Mouse (Mus musculus) embryonic facial prominence, embryonic 12.5 days (tissue): ENCODE results near the gene Pde2a. TPM values are rescaled to one million over a fixed set of nuclear protein-coding genes. Genes with fewer than 3 reads are reported as not detected.

Experiments
- ATAC-seq: fragments of 200-750 bp; cut with Nextera tagmentation; 2 replicates; pipeline ENCODE4 v1.8.0; 2017; ENCODE audit not compliant: insufficient number of reproducible peaks, insufficient read depth, low FRiP score, low TSS enrichment
- H3K27ac ChIP-seq: fragments of 300-500 bp; sonication (generic); 2 replicates; pipeline ENCODE4 v1.5.1; 2016; ENCODE audit warnings: mild to moderate bottlenecking
- H3K27me3 ChIP-seq: fragments of 300-500 bp; sonication (generic); 2 replicates; pipeline ENCODE4 v1.6.1; 2016; ENCODE audit warnings: mild to moderate bottlenecking, moderate library complexity
- H3K36me3 ChIP-seq: fragments of 300-500 bp; sonication (generic); 2 replicates; pipeline ENCODE4 v1.6.1; 2016; ENCODE audit warnings: mild to moderate bottlenecking
- H3K4me1 ChIP-seq: fragments of 300-500 bp; sonication (generic); 2 replicates; pipeline ENCODE4 v1.6.1; 2016
- H3K4me2 ChIP-seq: fragments of 300-500 bp; sonication (generic); replicated peaks from 2 replicates; pipeline ENCODE4 v1.6.1; 2016; ENCODE audit warnings: mild to moderate bottlenecking, moderate library complexity
- H3K4me3 ChIP-seq: fragments of 300-500 bp; sonication (generic); 2 replicates; pipeline ENCODE4 v1.5.1; 2016; ENCODE audit warnings: mild to moderate bottlenecking
- H3K9ac ChIP-seq: fragments of 300-500 bp; sonication (generic); 2 replicates; pipeline ENCODE4 v1.6.1; 2016; ENCODE audit warnings: mild to moderate bottlenecking, moderate library complexity
- H3K9me3 ChIP-seq: fragments of 300-500 bp; sonication (generic); 2 replicates; pipeline ENCODE4 v1.6.1; 2016; ENCODE audit warnings: mild to moderate bottlenecking, moderate library complexity
- WGBS: fragments of 180-500 bp; shearing (Covaris S2); methylation state at CpG from one replicate; pipeline ENCODE4 v1.1.7; 2016; 5-methylcytosine and 5-hydroxymethylcytosine counted together
- polyA plus RNA-seq: library from polyadenylated mRNA; unstranded; fragments of >200 nt; fragmentation: Nextera tagmentation; extraction: Ambion mirVana; gene quantifications from 2 replicates; pipeline ENCODE4 v1.2.1, GENCODE M21; 2016

Pde2a gene
- polyA plus RNA-seq, 1 experiment from 2014 or later: 20.4 TPM

DNA sequence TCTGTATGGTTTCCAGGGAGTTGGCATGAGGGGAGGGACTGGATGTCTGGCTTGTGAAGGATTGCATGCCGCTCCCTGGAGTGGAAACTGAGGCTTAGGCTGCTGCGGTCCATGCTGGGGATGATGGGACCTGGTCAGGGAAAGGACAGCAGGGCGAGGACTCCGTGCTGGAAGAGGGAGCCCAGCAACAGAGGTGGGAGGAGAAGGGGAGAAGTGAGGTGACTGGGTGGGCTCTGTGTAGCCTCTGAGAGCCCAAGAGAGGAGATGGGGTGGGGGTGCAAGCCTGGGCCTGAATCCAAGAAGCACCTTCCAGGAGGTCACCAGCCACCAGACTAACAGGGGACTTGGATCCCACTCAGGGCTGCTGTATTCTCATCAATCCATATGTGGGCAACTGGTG is 34.8 kb downstream of the Pde2a start:
- H3K4me3 ChIP-seq: no peak overlapping the region
- peaks cover 40% of the 10 kb centered on the region for H3K27me3 ChIP-seq
- H3K9me3 ChIP-seq: no peaks in the 10 kb centered on the region
- 71% methylated on average over 4 of the region's 4 CpGs for WGBS
- H3K4me2 ChIP-seq: no peak overlapping the region
- H3K27ac ChIP-seq: no peak overlapping the region
- H3K9ac ChIP-seq: no peak overlapping the region
- peaks cover 3% of the 10 kb centered on the region; the same call in 1 of the 2 replicates for H3K4me1 ChIP-seq
- no peak for ATAC-seq
- no peaks in the 10 kb centered on the region for H3K36me3 ChIP-seq

DNA sequence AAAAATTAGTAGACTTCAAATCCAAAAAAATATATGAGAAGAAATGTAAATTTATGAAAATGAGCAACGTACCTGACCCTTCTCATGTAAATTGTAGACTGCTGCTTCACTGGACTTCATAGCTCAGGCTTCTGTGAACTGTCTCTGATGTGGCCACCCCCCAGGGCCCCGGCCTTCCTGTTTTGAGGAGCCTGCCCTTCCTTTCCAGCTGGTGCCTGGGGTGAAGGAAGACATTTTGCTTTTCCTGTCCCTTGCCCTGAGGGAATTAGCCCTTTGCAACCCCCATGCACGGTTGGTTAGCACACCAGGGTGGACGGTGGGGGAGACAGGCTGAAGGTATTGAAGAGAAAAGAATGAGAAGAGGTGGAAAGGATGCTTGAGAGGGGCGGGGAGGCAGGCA is 35.3 kb downstream of the Pde2a start:
- Histone ChIP-seq H3K9ac (no peak overlapping the region), H3K27ac (no peak overlapping the region), H3K27me3 (peaks cover 35% of the 10 kb centered on the region), H3K4me3 (no peak overlapping the region), H3K4me2 (no peak overlapping the region), H3K36me3 (no peaks in the 10 kb centered on the region), H3K4me1 (peaks cover 3% of the 10 kb centered on the region; the same call in 1 of the 2 replicates), H3K9me3 (no peaks in the 10 kb centered on the region)
- 29% methylated on average over 5 of the region's 5 CpGs for WGBS
- no peak for ATAC-seq

DNA sequence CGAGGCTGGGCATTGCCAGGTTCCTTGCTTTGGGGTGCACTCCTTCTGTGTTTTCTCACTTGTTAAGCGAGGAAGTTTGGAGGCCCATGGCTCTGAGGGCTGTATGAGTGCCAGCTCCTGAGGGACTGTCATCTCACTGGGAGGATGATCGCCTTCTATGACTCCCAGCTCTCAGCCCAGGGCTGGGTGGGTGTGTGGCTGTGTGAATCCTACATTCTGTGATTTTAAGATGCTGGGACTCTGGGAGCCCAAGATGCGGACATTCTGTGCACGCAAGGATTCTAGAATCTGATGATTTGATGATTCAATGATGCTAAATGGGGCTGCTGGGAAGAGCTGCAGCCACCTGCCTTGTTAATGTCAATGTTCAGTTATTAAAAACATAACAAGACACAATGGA is 35.8 kb downstream of the Pde2a start:
- Histone ChIP-seq H3K9ac (no peak overlapping the region), H3K4me1 (peaks cover 3% of the 10 kb centered on the region; the same call in 1 of the 2 replicates), H3K27ac (no peak overlapping the region), H3K36me3 (no peaks in the 10 kb centered on the region), H3K27me3 (peaks cover 30% of the 10 kb centered on the region), H3K9me3 (no peaks in the 10 kb centered on the region), H3K4me3 (no peak overlapping the region), H3K4me2 (no peak overlapping the region)
- ATAC-seq: no peak
- WGBS: 68% methylated on average over 5 of the region's 5 CpGs

DNA sequence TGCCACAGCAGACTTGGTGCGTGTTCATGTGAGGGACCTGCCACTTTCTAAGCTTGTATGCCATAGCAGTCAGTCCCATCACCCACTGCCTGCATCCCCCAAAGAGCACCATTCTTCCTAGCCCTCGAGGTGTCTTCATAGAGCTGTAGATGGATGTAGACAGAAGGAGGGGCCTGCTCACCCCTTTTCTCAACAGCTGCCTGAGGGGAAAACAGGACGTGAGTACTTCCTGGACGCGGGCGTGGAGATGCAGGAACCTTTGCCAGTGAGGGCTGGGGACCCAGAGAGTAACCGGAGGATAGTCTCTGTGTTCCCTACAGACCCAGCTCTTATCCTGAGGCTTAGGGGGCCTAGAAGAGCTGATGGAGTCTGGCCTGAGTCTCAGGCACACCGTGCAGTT is 36.3 kb downstream of the Pde2a start:
- Histone ChIP-seq H3K9ac (no peak overlapping the region), H3K4me2 (no peak overlapping the region), H3K9me3 (no peaks in the 10 kb centered on the region), H3K4me1 (peaks cover 3% of the 10 kb centered on the region; the same call in 1 of the 2 replicates), H3K4me3 (no peak overlapping the region), H3K36me3 (no peaks in the 10 kb centered on the region), H3K27me3 (peaks cover 25% of the 10 kb centered on the region), H3K27ac (no peak overlapping the region)
- WGBS: 48% methylated on average over 8 of the region's 8 CpGs
- ATAC-seq: no peak

DNA sequence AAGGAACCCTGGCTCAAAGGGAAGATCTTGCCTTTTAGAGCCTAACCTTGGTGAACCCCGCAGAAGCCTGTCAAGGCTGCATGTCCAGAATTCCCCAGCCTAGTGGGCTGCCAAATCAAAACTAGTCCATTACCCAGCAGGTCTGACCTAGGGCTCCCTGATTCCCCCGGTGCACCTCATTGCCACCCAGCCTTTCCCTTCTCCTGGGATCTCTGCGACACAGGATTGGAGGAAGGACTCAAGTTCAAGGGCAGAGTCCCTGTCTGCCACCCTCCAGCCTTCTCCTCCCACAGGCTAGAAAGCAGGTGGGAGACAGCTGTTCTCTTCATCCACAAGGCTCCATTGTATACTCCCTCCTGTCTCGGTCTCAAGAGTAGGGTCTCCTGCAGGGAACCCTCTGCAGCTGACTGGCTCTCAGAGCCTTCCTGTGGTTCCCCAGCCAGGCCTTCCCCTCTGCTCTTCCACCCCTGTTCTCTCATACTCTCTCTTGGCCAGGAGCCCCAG is 36.8 kb downstream of the Pde2a start:
- H3K36me3 ChIP-seq: no peaks in the 10 kb centered on the region
- 63% methylated on average over 4 of the region's 4 CpGs for WGBS
- no peak overlapping the region for H3K4me3 ChIP-seq
- ATAC-seq: no peak
- peaks cover 20% of the 10 kb centered on the region for H3K27me3 ChIP-seq
- no peak overlapping the region for H3K27ac ChIP-seq
- H3K4me1 ChIP-seq: peaks cover 3% of the 10 kb centered on the region; the same call in 1 of the 2 replicates
- H3K9ac ChIP-seq: no peak overlapping the region
- no peaks in the 10 kb centered on the region for H3K9me3 ChIP-seq
- no peak overlapping the region for H3K4me2 ChIP-seq

DNA sequence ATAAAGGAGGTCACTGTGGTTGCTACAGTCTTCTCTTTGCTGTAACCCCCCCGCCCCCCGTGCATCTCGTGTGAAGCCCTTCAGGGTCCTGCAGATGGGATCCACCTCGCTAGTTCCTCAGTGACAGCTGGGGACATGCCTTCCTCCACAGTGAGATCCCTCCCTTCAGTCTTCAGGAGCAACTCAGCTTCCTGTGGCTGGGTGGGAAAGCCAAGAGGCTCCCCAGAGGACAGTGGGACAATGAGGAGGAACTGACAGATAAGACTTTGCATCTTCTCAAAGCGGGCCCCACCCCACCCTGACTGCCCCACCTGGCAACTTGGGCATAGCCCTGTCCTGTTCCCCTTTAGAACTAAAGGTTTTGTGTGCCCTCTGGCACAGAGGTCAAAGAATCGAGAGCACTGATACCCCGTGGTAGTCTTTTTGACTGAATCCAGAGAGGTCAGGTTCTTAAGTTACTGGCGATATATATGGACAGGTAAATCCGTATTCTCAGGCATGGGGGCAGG is 37.9 kb downstream of the Pde2a start:
- ATAC-seq: no peak
- Histone ChIP-seq H3K9ac (no peak overlapping the region), H3K36me3 (no peaks in the 10 kb centered on the region), H3K27ac (no peak overlapping the region), H3K9me3 (no peaks in the 10 kb centered on the region), H3K4me1 (peaks cover 3% of the 10 kb centered on the region; the same call in 1 of the 2 replicates), H3K4me2 (no peak overlapping the region), H3K4me3 (no peak overlapping the region), H3K27me3 (0 out of 2 replicates have a peak, but pooled peaks cover 12% of the 10 kb centered on the region)
- WGBS: 73% methylated on average over 9 of the region's 9 CpGs

DNA sequence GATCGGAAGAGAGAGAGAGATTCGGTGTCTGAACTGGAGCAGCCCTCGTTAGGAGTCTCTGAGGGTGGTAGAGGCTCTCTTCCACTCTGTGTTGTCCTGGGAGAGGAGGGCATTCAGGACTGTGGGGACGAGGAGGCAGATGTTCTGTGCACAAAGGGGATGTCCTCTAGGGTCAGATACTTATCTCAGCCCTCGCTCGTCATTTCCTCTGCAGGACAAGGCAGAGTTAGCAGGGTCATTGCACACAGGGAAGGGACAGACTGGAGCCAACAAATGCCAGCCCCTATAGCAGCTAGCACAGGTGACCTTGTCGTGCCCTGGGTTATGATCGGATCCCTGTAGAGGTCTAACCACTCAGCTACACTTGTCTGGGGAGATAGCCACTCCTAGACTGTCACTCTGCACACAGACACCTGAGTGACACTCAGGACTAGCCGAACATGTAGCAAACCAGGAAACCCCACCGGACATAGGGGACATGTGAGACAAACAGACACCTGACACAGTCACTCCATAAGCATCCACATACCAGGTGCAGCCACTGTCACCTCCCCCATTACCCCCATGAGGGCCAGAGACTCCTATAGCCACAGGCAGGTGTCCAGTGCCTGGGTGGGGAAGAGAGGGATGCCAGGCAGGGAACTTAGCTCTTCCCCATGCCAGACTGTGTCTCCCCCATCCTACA is 38.6 kb downstream of the Pde2a start:
- Histone ChIP-seq H3K36me3 (no peaks in the 10 kb centered on the region), H3K4me1 (peaks cover 8% of the 10 kb centered on the region), H3K27ac (no peak overlapping the region), H3K9ac (no peak overlapping the region), H3K9me3 (no peaks in the 10 kb centered on the region), H3K4me3 (no peak overlapping the region), H3K4me2 (no peak overlapping the region), H3K27me3 (0 out of 2 replicates have a peak, but pooled peaks cover 12% of the 10 kb centered on the region)
- WGBS: 61% methylated on average over 10 of the region's 10 CpGs
- no peak for ATAC-seq

DNA sequence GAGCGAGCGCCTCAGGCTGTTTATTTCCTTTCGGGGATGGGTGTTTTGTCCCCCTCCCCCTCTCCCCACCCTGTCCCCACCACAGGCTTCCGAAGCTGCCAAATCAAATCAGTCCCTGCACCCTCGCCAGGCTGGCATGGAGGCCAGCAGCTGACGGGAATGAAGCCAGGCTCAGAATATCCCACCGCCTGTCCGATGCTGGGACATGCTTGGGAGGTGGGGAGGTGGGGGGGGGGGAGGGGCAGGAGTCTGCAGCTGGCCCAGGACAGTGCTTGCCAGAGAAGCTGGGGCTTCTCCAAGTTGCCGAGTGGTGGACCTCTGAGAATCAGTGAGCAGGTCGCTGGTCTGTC is 39.1 kb downstream of the Pde2a start:
- WGBS: 44% methylated on average over 10 of the region's 10 CpGs
- Histone ChIP-seq H3K4me3 (no peak overlapping the region), H3K4me1 (peaks cover 13% of the 10 kb centered on the region), H3K9me3 (no peaks in the 10 kb centered on the region), H3K27ac (no peak overlapping the region), H3K9ac (no peak overlapping the region), H3K36me3 (no peaks in the 10 kb centered on the region), H3K27me3 (0 out of 2 replicates have a peak, but pooled peaks cover 7% of the 10 kb centered on the region), H3K4me2 (no peak overlapping the region)
- no peak for ATAC-seq

DNA sequence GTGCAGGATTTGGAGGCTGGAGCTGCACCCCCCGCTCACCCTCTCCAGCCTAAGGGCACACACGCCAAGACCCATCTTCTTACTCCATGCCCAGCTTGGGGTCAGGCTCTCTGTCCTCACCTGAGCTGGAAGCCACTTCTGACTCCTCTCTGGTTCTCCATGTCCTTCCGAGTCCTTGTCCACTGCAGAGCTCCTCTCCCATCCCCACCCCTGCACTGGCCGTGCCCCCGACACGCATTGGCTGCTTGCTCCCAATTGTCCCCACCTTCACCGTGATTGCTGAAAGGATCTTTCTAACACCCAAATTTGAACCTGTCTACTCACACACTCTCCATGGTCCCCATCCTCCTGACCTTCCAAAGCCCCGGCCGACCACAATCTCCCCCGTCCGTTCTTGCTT is 40.1 kb downstream of the Pde2a start:
- no peak overlapping the region for H3K9ac ChIP-seq
- no peak for ATAC-seq
- H3K27me3 ChIP-seq: 0 out of 2 replicates have a peak, but pooled peaks cover 5% of the 10 kb centered on the region
- 79% methylated on average over 11 of the region's 11 CpGs for WGBS
- H3K4me2 ChIP-seq: no peak overlapping the region
- H3K36me3 ChIP-seq: no peaks in the 10 kb centered on the region
- peaks cover 13% of the 10 kb centered on the region for H3K4me1 ChIP-seq
- no peak overlapping the region for H3K27ac ChIP-seq
- H3K4me3 ChIP-seq: no peak overlapping the region
- no peaks in the 10 kb centered on the region for H3K9me3 ChIP-seq

DNA sequence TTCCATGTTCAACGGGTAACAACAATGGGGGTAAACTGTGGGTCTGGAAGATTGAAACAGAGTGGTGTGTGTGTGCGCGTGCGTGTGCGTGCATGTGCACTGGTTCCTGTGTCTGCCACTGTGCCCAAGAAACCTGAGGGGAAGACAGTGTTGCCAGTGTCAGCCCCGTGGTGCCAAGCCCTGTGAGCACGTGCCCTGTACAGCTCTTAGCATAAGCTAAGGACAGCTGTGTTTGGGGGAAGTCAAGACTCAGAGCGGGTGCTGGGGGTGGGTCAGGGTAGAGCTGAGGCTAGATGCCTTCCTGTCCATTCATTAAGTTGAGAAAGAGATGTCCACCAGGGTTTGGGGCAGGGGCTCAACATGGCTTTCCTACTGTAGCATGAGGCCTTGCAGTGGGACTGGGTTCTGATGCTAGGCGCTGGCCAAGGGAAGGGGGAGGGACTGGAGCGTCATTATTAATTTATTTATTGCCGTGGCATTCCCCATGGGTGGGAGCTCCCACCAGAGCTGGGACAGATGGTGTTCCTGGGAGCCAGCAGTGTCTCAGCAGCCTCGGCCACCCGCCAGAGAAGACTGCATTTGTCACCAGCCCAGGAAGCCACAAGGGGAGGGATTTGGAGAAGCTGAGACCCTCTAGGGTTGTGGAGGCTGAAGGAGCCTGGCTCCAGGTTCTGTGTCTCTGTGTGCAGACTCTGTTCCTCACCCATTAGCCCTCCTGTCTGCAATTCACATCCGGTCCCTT is 41.0 kb downstream of the Pde2a start:
- WGBS: 79% methylated on average over 14 of the region's 14 CpGs
- Histone ChIP-seq H3K4me3 (no peak overlapping the region), H3K27ac (no peak overlapping the region), H3K4me2 (no peak overlapping the region), H3K4me1 (peaks cover 10% of the 10 kb centered on the region), H3K9ac (no peak overlapping the region), H3K9me3 (no peaks in the 10 kb centered on the region), H3K36me3 (no peaks in the 10 kb centered on the region), H3K27me3 (0 out of 2 replicates have a peak, but pooled peaks cover 5% of the 10 kb centered on the region)
- ATAC-seq: no peak

DNA sequence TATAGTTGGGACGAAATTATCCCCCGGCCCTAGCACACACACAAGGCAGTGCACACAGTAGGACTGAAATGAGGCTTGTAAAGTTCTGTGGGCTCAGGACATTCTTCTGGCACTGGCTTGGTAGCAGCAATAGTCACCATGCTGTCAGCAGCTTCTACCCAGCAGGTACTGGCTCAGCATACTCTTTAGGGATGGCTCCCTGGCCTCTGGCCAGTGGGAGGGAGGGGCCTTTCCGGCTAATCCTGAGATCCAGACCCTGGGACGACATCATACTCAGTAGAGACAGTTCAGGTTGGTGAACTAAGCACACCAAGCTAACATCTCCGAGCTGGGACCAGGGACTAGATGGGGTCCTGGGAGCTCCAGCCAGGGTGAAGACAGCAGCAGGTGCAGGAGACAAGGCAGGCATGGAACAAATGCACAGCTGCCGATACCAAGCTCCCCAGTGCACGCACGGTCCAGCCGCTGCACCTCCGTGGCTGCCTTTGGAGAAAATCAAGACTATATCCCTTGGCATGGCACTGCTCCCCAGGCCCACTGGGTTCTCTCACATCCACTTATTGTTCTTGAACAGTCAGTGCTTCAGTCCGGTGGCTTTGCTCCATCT is 42.3 kb downstream of the Pde2a start:
- Histone ChIP-seq H3K4me2 (no peak overlapping the region), H3K4me1 (peaks cover 10% of the 10 kb centered on the region), H3K27ac (no peak overlapping the region), H3K36me3 (no peaks in the 10 kb centered on the region), H3K9me3 (no peaks in the 10 kb centered on the region), H3K27me3 (no peaks in the 10 kb centered on the region), H3K4me3 (no peak overlapping the region), H3K9ac (no peak overlapping the region)
- 76% methylated on average over 11 of the region's 11 CpGs for WGBS
- no peak for ATAC-seq
